Mouse (Mus musculus) MEL (cell line): ENCODE data around the gene Snx29. TPM values are rescaled to one million over a fixed set of nuclear protein-coding genes. Genes with fewer than 3 reads are reported as not detected.

Experiments
- DNase-seq: peaks from one replicate; pipeline ENCODE4 v3.0.0; 2011; ENCODE audit warnings: low read depth, low spot score
- H3K27ac ChIP-seq: 2 replicates; pipeline ENCODE4 v1.5.1; 2012; ENCODE audit warnings: low read depth, mild to moderate bottlenecking, control low read depth, low read length, moderate library complexity; ENCODE audit not compliant: control insufficient read depth
- H3K27me3 ChIP-seq, 2 experiments: fragments of 150-350 bp in 1 of 2; sonication (generic) in 1 of 2; 2 replicates each; pipeline ENCODE4 v1.6.1; 2012; ENCODE audit warnings: low read length in 2 of 2, mild to moderate bottlenecking in 2 of 2, improper control_type of control experiment in 1 of 2, moderate library complexity in 1 of 2; ENCODE audit not compliant: insufficient read depth in 2 of 2, control insufficient read depth in 1 of 2
- H3K36me3 ChIP-seq, 2 experiments: 2 replicates each; pipeline ENCODE4 v1.6.1; 2012 to 2014; ENCODE audit warnings: low read length in 2 of 2, improper control_type of control experiment in 1 of 2, inconsistent platforms in 1 of 2, mild to moderate bottlenecking in 1 of 2; ENCODE audit not compliant: insufficient read depth in 2 of 2, control insufficient read depth in 1 of 2
- H3K4me1 ChIP-seq, 2 experiments: fragments of 150-350 bp in 1 of 2; sonication (generic) in 1 of 2; 2 replicates each; pipeline ENCODE4 v1.6.1; 2012; ENCODE audit warnings: low read length in 2 of 2, improper control_type of control experiment in 1 of 2, mild to moderate bottlenecking in 1 of 2; ENCODE audit not compliant: insufficient read depth in 2 of 2, control insufficient read depth in 1 of 2
- H3K4me3 ChIP-seq, 2 experiments: fragments of 150-350 bp in 1 of 2; sonication (generic) in 1 of 2; 2 replicates each; pipeline ENCODE4 v1.5.1; 2012; ENCODE audit warnings: low read depth in 2 of 2, low read length in 2 of 2, mild to moderate bottlenecking in 2 of 2, moderate library complexity in 2 of 2, control low read depth in 1 of 2, improper control_type of control experiment in 1 of 2; ENCODE audit not compliant: control insufficient read depth in 1 of 2, insufficient read depth in 1 of 2
- H3K79me2 ChIP-seq: 2 replicates; pipeline ENCODE4 v1.6.1; 2012; ENCODE audit warnings: mild to moderate bottlenecking, low read length, moderate library complexity; ENCODE audit not compliant: control insufficient read depth, poor library complexity, insufficient read depth
- H3K9ac ChIP-seq: 2 replicates; pipeline ENCODE4 v1.6.1; 2012; ENCODE audit warnings: low read depth, mild to moderate bottlenecking, control low read depth, low read length, moderate library complexity; ENCODE audit not compliant: control insufficient read depth, poor library complexity, severe bottlenecking
- H3K9me3 ChIP-seq: fragments of 150-350 bp; sonication (generic); replicated peaks from 2 replicates; pipeline ENCODE4 v1.6.1; 2012; ENCODE audit warnings: mild to moderate bottlenecking, low read length, improper control_type of control experiment, moderate library complexity; ENCODE audit not compliant: insufficient read depth
- BHLHE40 ChIP-seq: IDR thresholded peaks from 2 replicates; pipeline ENCODE4 v1.6.1; 2012; ENCODE audit warnings: low read depth, mild to moderate bottlenecking, inconsistent platforms, low read length, improper control_type of control experiment, borderline replicate concordance
- CTCF ChIP-seq, 3 experiments: IDR thresholded peaks in 2 of 3; conservative IDR thresholded peaks in 1 of 3; 2 replicates each; pipeline ENCODE4 v1.5.1; 2011 to 2012; ENCODE audit warnings: low read length in 3 of 3, low read depth in 2 of 3, mild to moderate bottlenecking in 2 of 3, improper control_type of control experiment in 1 of 3, inconsistent platforms in 1 of 3, mixed read lengths in 1 of 3, moderate library complexity in 1 of 3; ENCODE audit not compliant: control insufficient read depth in 1 of 3, insufficient read depth in 1 of 3, poor library complexity in 1 of 3, severe bottlenecking in 1 of 3
- E2F4 ChIP-seq: IDR thresholded peaks from 2 replicates; pipeline ENCODE4 v1.6.1; 2011; ENCODE audit warnings: low read depth, low read length, improper control_type of control experiment, borderline replicate concordance
- ELF1 ChIP-seq: IDR thresholded peaks from 2 replicates; pipeline ENCODE4 v1.6.1; 2014; ENCODE audit warnings: low read depth, mild to moderate bottlenecking, inconsistent platforms, low read length, improper control_type of control experiment, moderate library complexity
- EP300 ChIP-seq, 2 experiments: IDR thresholded peaks; 2 replicates each; pipeline ENCODE4 v1.6.1; 2011; ENCODE audit warnings: improper control_type of control experiment in 2 of 2, low read length in 2 of 2, low read depth in 1 of 2, mild to moderate bottlenecking in 1 of 2
- ETS1 ChIP-seq: IDR thresholded peaks from 2 replicates; pipeline ENCODE4 v1.6.1; 2012; ENCODE audit warnings: low read depth, mild to moderate bottlenecking, inconsistent platforms, low read length, improper control_type of control experiment, moderate library complexity
- GABPA ChIP-seq: IDR thresholded peaks from 2 replicates; pipeline ENCODE4 v1.6.1; 2012; ENCODE audit warnings: low read depth, mild to moderate bottlenecking, inconsistent platforms, low read length, improper control_type of control experiment, moderate library complexity
- GATA1 ChIP-seq: IDR thresholded peaks from 2 replicates; pipeline ENCODE4 v1.6.1; 2011; ENCODE audit warnings: low read depth, low read length, improper control_type of control experiment
- HCFC1 ChIP-seq: IDR thresholded peaks from 2 replicates; pipeline ENCODE4 v1.6.1; 2012; ENCODE audit warnings: low read depth, mild to moderate bottlenecking, inconsistent platforms, low read length, improper control_type of control experiment, moderate library complexity
- JUND ChIP-seq: IDR thresholded peaks from 2 replicates; pipeline ENCODE4 v1.6.1; 2011; ENCODE audit warnings: low read depth, mild to moderate bottlenecking, improper control_type of control experiment, low read length
- MAFK ChIP-seq: IDR thresholded peaks from 2 replicates; pipeline ENCODE4 v1.6.1; 2011; ENCODE audit warnings: low read depth, mild to moderate bottlenecking, low read length, improper control_type of control experiment, borderline replicate concordance
- MEF2A ChIP-seq: IDR thresholded peaks from 2 replicates; pipeline ENCODE4 v1.6.1; 2014; ENCODE audit warnings: low read depth, mild to moderate bottlenecking, inconsistent platforms, low read length, improper control_type of control experiment; ENCODE audit not compliant: poor library complexity, insufficient replicate concordance, severe bottlenecking; ENCODE audit errors: extremely low read depth
- MXI1 ChIP-seq: IDR thresholded peaks from 2 replicates; pipeline ENCODE4 v1.6.1; 2011; ENCODE audit warnings: mild to moderate bottlenecking, low read depth, low read length, improper control_type of control experiment
- NELFE ChIP-seq: IDR thresholded peaks from 2 replicates; pipeline ENCODE4 v1.6.1; 2011; ENCODE audit warnings: low read depth, low read length, improper control_type of control experiment
- NRF1 ChIP-seq: IDR thresholded peaks from 2 replicates; pipeline ENCODE4 v1.6.1; 2014; ENCODE audit warnings: low read depth, mild to moderate bottlenecking, inconsistent platforms, low read length, improper control_type of control experiment, moderate library complexity; ENCODE audit not compliant: poor library complexity, insufficient read depth, severe bottlenecking
- POLR2A ChIP-seq, 2 experiments: IDR thresholded peaks; 2 replicates each; pipeline ENCODE4 v1.6.1; 2011 to 2012; ENCODE audit warnings: low read length in 2 of 2, mild to moderate bottlenecking in 2 of 2, control low read depth in 1 of 2, improper control_type of control experiment in 1 of 2, low read depth in 1 of 2, moderate library complexity in 1 of 2; ENCODE audit not compliant: control insufficient read depth in 1 of 2, insufficient read depth in 1 of 2, poor library complexity in 1 of 2
- POLR2AphosphoS2 ChIP-seq: IDR thresholded peaks from 2 replicates; pipeline ENCODE4 v1.6.1; 2011; ENCODE audit warnings: low read length, improper control_type of control experiment
- POLR2AphosphoS5 ChIP-seq: IDR thresholded peaks from 2 replicates; pipeline ENCODE4 v1.6.1; 2012; ENCODE audit warnings: low read depth, borderline replicate concordance, mild to moderate bottlenecking, inconsistent platforms, low read length, moderate library complexity, mixed read lengths
- RAD21 ChIP-seq: IDR thresholded peaks from 2 replicates; pipeline ENCODE4 v1.6.1; 2011; ENCODE audit warnings: mild to moderate bottlenecking, low read depth, low read length, improper control_type of control experiment
- RCOR1 ChIP-seq: IDR thresholded peaks from 2 replicates; pipeline ENCODE4 v1.6.1; 2012; ENCODE audit warnings: low read depth, mild to moderate bottlenecking, inconsistent platforms, low read length, improper control_type of control experiment
- SIN3A ChIP-seq: IDR thresholded peaks from 2 replicates; pipeline ENCODE4 v1.6.1; 2012; ENCODE audit warnings: low read length, improper control_type of control experiment, inconsistent platforms
- TCF12 ChIP-seq: IDR thresholded peaks from 2 replicates; pipeline ENCODE4 v1.6.1; 2014; ENCODE audit warnings: low read depth, mild to moderate bottlenecking, inconsistent platforms, low read length, improper control_type of control experiment, moderate library complexity
- UBTF ChIP-seq: IDR thresholded peaks from 2 replicates; pipeline ENCODE4 v1.6.1; 2012; ENCODE audit warnings: low read depth, mild to moderate bottlenecking, inconsistent platforms, low read length, improper control_type of control experiment, moderate library complexity, borderline replicate concordance; ENCODE audit not compliant: insufficient read depth
- USF2 ChIP-seq, 2 experiments: IDR thresholded peaks; 2 replicates each; pipeline ENCODE4 v1.6.1; 2011 to 2012; ENCODE audit warnings: improper control_type of control experiment in 2 of 2, low read length in 2 of 2, borderline replicate concordance in 1 of 2, inconsistent platforms in 1 of 2, low read depth in 1 of 2, mild to moderate bottlenecking in 1 of 2; ENCODE audit not compliant: insufficient read depth in 1 of 2
- ZC3H11A ChIP-seq: IDR thresholded peaks from 2 replicates; pipeline ENCODE4 v1.6.1; 2012; ENCODE audit warnings: low read depth, mild to moderate bottlenecking, inconsistent platforms, low read length, improper control_type of control experiment
- ZNF384 ChIP-seq: IDR thresholded peaks from 2 replicates; pipeline ENCODE4 v1.6.1; 2012; ENCODE audit warnings: low read depth, mild to moderate bottlenecking, inconsistent platforms, low read length, improper control_type of control experiment
- polyA plus RNA-seq, 2 experiments: library from polyadenylated mRNA; stranded (reverse) in 1 of 2; unstranded in 1 of 2; fragments of >175 nt in 1 of 2; fragments of >200 nt in 1 of 2; gene quantifications; 2 replicates each; pipeline versions ENCODE4 v1.2.1 to v1.2.4; 2012; ENCODE audit warnings: low replicate concordance in 2 of 2, low read depth in 1 of 2; ENCODE audit not compliant: insufficient read length in 2 of 2, insufficient read depth in 1 of 2, missing spikeins in 1 of 2
- total RNA-seq: library from RNA; depleted of rRNA; stranded (reverse); fragments of 300-350 nt; gene quantifications from 2 replicates; pipeline ENCODE4 v1.2.3, GENCODE M21; 2012

Snx29 gene
- total and polyA plus RNA-seq, 3 experiments, result 0.72 to 0.73 TPM; not detected in 1

DNA sequence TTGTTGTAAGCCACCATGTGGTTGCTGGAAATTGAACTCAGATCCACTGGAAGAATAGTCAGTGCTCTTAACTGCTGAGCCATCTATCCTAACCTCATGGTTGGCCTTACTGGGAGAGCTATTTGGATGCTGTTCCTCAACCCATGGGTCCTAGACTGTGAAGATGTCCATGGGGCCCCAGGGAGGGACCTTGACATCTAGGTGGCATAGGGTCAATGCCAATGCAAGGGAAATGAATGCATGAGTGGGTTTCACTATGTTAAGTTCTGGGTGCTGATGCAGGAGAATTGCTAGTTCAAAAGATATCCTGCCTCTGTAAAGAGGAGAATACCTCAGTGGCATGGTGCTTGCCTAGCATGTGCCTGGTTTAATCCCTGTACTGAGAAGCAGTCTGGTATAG is 63.5 kb downstream of the Snx29 start:
- no peaks in the 10 kb centered on the region for H3K9me3 ChIP-seq
- H3K9ac ChIP-seq, result no peak overlapping the region
- no peak for TF ChIP-seq POLR2AphosphoS2
- TF ChIP-seq MAFK, result no peak
- TF ChIP-seq RCOR1, result no peak
- TF ChIP-seq UBTF, result no peak
- TF ChIP-seq MXI1, result no peak
- no peak for TF ChIP-seq ELF1
- no peak for TF ChIP-seq NELFE
- no peak for TF ChIP-seq CTCF (IDR thresholded peaks at IDR 0.05 in 2 of 3, conservative IDR thresholded peaks at IDR 0.05 in 1 of 3; ENCODE audit: control insufficient read depth in 1 of 3, insufficient read depth in 1 of 3, low read depth in 2 of 3, low read length in 3 of 3, poor library complexity in 1 of 3, severe bottlenecking in 1 of 3)
- TF ChIP-seq HCFC1, result no peak
- no peak for TF ChIP-seq NRF1
- TF ChIP-seq GATA1, result no peak
- no peak for TF ChIP-seq E2F4
- no peak for TF ChIP-seq SIN3A
- H3K27me3 ChIP-seq, result no peaks in the 10 kb centered on the region
- DNase-seq, result no peak
- no peak overlapping the region for H3K4me3 ChIP-seq
- peaks cover 0 to 8% of the 10 kb centered on the region in 2 experiments; a peak in 2 of 4 replicates for H3K36me3 ChIP-seq
- no peaks in the 10 kb centered on the region for H3K79me2 ChIP-seq
- no peak overlapping the region for H3K27ac ChIP-seq
- peaks cover 6 to 12% of the 10 kb centered on the region in 2 experiments; a peak in 3 of 4 replicates for H3K4me1 ChIP-seq

DNA sequence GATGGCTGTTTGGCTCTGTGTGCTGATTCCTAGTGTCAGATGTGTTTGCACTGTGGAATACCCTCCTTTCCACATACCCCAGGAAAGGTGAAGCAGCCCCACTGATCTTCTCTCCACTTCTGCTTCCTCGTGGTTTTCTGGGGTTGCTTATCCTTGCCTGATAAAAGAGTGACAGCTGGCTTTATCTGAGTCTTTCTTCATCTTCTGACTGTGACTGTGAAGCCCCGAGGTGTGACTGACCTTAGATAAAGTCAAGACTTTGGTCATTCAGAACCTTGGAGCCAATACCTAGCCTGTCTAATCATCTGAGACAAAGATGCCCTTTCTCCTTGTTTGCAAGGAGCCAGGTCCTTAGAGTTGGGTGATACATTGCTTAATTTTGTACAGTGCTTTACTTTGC is 65.4 kb downstream of the Snx29 start:
- no peak for TF ChIP-seq MEF2A
- TF ChIP-seq ZC3H11A, result no peak
- 0 out of 2 replicates have a peak, but pooled peaks have one; percentile 25 for TF ChIP-seq SIN3A
- TF ChIP-seq POLR2A (IDR thresholded peaks at IDR 0.05; ENCODE audit: control insufficient read depth in 1 of 2, insufficient read depth in 1 of 2, low read depth in 1 of 2, low read length in 2 of 2, poor library complexity in 1 of 2), result no peak
- peak; percentile 73 for TF ChIP-seq ETS1
- no peak for TF ChIP-seq NELFE
- TF ChIP-seq RAD21, result no peak
- peak; percentile 77 to 87 for TF ChIP-seq EP300 (IDR thresholded peaks at IDR 0.05; ENCODE audit: low read depth in 1 of 2, low read length in 2 of 2)
- TF ChIP-seq POLR2AphosphoS2, result no peak
- peak; percentile 49; the same call in 1 of the 2 replicates for TF ChIP-seq BHLHE40
- TF ChIP-seq ZNF384, result no peak
- peak; percentile 15; the same call in 1 of the 2 replicates for TF ChIP-seq MAFK
- TF ChIP-seq MXI1, result no peak
- TF ChIP-seq CTCF (IDR thresholded peaks at IDR 0.05 in 2 of 3, conservative IDR thresholded peaks at IDR 0.05 in 1 of 3; ENCODE audit: control insufficient read depth in 1 of 3, insufficient read depth in 1 of 3, low read depth in 2 of 3, low read length in 3 of 3, poor library complexity in 1 of 3, severe bottlenecking in 1 of 3), result no peak
- no peak for TF ChIP-seq NRF1
- TF ChIP-seq GABPA, result no peak
- TF ChIP-seq GATA1, result peak; percentile 86
- TF ChIP-seq USF2 (IDR thresholded peaks at IDR 0.05; ENCODE audit: borderline replicate concordance in 1 of 2, insufficient read depth in 1 of 2, low read depth in 1 of 2, low read length in 2 of 2), result no peak
- TF ChIP-seq POLR2AphosphoS5, result no peak
- TF ChIP-seq RCOR1, result peak; percentile 60; the same call in 1 of the 2 replicates
- TF ChIP-seq JUND, result no peak
- TF ChIP-seq TCF12, result peak; percentile 83
- TF ChIP-seq, all 39 proteins: peak for 8
- Histone ChIP-seq H3K4me3 (no peak overlapping the region), H3K27ac (no peak overlapping the region), H3K4me1 (peaks cover 6 to 12% of the 10 kb centered on the region in 2 experiments; a peak in 3 of 4 replicates), H3K9me3 (no peaks in the 10 kb centered on the region), H3K9ac (no peak overlapping the region), H3K27me3 (no peaks in the 10 kb centered on the region), H3K79me2 (no peaks in the 10 kb centered on the region), H3K36me3 (peaks cover 0 to 8% of the 10 kb centered on the region in 2 experiments; a peak in 2 of 4 replicates)
- peak; percentile 34 for DNase-seq
